Mouse (Mus musculus): Measurements from ENCODE around the gene Ica1. TPM values are rescaled to one million over a fixed set of nuclear protein-coding genes. Genes with fewer than 3 reads are reported as not detected.

The Ica1 gene
- total RNA-seq (2021), result 10 to 100 TPM; 54.6 to 57.9 TPM
- long read RNA-seq, transcript Ica1-201 (14 exons, 2,075 nt), result major isoform, 33 of 47 reads
- long read RNA-seq, partial matches to known transcripts, result 3 of 47 reads
- long read RNA-seq, other reads (novel, unspliced or antisense), result 11 of 47 reads

DNA sequence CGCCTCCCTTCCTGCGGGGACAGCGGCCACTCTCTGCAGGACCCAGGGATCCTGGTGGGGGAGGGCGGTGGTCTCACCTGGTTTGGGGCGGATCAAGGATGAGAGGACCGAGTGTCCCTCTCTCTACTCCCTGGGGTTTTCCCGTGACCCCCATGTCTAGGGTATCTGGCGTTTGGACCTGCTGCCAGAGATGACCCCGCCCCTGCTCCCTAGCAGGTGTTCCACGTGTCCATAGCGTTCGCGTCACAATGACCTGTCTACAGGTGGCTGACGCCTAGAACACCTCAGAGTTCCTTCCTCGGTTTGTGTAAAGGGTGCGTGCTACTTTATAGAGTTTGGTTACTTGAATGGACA is at the start of gene Ica1:
TSS of gene Ica1 (minus strand) at position 193 of the 354 bp plus-strand sequence.
- DNase-seq (ENCODE audit: low spot score in 2 of 2), result no peak

DNA sequence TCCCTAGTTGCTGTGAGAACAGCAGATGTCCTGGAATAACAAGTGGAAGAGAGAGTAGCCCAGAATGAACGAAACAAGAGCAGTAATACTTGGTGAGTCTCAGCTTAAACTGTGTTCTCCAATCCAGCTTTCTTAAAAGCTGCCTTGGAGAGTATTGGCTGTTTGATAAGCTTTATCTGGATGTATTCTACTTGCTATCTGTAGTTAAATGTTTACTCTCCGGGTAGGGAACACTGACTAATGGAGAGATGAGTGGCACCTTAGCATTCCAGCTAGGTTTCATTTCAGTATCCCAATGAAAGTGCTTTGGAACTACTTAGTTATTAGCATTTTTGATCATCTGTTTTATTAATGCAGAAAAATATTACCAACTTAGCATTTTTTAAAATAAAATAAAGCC is 41.6 kb upstream of the Ica1 start:
- DNase-seq (ENCODE audit: low spot score in 2 of 2), result no peak

DNA sequence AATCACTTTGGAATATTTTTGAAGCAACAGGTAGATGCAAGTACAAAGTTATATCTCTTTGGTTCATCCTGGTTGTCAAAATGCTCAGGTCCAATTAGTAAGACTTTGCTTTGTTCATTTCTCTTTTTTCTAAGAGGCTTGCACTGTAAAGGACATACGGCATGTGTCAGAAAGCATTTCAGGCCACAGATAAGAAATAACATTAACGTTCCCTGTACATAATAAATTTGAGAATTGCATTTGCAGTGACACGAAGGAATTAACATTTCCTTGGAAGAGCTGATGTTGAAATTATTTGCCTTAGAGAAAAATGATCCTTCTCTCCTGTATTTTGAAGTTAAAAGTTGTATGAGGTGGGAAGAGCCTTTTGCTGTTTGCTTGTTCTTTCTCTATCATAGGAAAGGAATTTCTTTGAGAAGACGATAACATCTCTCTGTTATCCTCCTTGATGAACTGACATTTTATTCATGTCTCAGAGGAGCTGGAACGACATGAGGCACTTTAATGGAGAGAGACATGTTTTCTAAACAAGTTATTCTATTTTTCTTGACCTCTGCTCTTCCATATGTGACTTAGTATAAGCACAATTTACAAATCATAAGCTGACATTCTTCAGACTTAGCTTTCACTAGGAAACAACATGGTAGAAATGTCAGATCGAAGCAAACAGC is 36.2 kb upstream of the Ica1 start:
- DNase-seq (ENCODE audit: low spot score in 2 of 2), result no peak

GRCm38 (mm10) chr6:8802561-8803150 is 24.4 kb upstream of the Ica1 start:
- no peak for DNase-seq (ENCODE audit: low spot score in 2 of 2)

GRCm38 (mm10) chr6:8792385-8792784 is 14.1 kb upstream of the Ica1 start:
- no peak for DNase-seq (ENCODE audit: low spot score in 2 of 2)

DNA sequence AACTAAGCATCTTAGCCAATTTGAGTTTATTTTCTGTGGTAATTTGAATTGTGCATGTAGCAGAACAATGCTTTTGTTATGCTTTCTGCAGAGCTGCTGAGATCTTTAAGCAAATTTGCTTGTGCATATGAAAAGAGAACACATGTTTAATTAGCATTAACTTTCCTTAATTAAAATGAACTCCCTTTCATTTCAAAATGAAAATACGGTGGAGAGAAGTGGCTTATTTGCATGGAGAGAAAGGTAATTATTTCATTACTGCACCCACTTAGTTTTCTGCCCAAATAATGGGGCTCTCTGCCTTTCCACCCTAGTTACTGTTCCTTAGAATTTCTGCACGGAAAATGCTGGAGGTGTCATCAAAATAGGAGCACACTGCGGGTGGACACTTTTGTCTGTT is 13.5 kb upstream of the Ica1 start:
- DNase-seq (ENCODE audit: low spot score in 2 of 2), result no peak

GRCm38 (mm10) chr6:8780618-8781017 is 2.3 kb upstream of the Ica1 start:
- no peak for DNase-seq (ENCODE audit: low spot score in 2 of 2)

DNA sequence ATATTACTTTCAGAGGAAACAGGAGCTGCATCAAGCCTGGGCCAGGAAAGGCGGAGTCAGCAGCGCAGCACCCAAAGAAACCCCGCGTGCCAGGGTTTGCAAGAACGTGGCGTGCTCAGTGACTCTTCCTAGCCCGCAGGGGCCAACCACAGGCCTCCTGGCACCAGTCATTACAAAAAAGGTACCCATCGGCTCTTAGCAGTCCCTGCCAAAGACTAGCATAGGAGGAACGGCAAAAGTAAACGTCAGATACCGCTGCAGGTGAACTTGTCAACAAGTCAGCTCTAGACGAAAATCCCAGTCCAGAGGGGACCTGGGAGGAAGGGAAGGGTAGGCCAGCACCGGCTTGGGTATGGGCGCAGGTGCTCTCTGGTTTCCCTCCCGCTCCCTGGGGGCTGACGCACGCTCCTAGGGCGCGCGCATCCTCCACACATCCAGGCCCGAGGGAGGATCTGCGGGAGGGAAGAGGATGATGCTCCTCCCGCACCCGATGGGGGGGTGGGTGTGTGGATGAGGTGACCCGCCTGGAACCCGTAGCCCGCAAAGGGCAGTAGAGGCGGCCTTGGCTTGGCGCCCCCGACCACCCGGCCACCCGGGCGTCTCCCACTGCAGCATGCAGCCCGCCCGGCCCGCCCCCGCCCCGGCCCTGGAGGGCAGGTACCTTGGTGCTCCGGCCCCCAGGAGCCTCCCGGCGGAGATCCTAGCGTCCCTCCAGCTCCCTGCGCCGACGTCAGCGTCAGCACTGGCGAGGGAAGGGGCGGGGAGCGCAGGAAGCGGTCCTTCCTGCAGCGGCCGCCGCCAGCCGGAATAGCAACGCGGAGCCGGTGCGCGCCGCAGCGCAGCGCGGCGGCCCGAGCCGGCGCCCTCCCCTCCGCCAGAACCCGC is 635 bp downstream of the Ica1 start:
- peak; percentile 78 to 81 for DNase-seq (ENCODE audit: low spot score in 2 of 2)

DNA sequence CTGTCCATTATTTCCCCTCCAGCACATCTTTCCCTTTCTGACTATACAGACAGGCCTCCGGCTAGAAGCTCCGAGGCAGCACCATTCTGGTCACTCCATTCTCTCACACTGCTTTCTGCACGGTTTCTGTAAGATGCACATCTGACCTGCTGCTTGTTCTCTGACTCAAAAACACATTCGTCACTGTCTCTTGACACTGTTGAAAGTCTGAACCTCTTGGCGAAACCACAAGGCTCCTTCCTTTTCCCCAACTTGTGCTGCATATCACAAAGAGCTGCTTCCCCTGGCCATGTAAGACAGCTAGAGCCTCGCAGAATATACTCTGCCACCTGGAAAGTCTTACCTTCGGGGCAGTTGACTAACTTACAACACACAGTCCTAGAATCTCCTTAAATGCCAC is 6.7 kb downstream of the Ica1 start:
- peak in 1 of 2 experiments; percentile 0 for DNase-seq (ENCODE audit: low spot score in 2 of 2)

- DNase-seq (ENCODE audit: low spot score in 2 of 2), result no peak
Observed at GRCm38 (mm10) chr6:8770341-8770740, 7.9 kb downstream of the Ica1 start.

GRCm38 (mm10) chr6:8769803-8770202 is 8.5 kb downstream of the Ica1 start:
- DNase-seq (ENCODE audit: low spot score in 2 of 2), result no peak

DNA sequence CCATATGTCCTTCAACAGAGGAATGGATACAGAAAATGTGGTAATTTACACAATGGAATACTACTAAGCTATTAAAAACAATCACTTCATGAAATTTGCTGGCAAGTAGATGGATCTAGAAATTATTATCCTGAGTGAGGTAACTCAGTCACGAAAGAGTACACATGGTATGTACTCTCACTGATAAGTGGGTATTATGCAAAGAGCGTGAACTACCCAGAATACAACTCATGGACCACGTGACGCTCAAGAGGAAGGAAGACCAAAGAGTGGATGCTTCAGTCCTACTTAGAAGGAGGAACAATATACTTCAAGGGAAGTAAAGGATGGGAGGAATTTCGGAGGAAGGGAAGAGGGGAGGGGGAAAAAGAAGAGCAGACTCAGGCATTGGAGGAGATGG is 11.6 kb downstream of the Ica1 start:
- no peak for DNase-seq (ENCODE audit: low spot score in 2 of 2)

DNA sequence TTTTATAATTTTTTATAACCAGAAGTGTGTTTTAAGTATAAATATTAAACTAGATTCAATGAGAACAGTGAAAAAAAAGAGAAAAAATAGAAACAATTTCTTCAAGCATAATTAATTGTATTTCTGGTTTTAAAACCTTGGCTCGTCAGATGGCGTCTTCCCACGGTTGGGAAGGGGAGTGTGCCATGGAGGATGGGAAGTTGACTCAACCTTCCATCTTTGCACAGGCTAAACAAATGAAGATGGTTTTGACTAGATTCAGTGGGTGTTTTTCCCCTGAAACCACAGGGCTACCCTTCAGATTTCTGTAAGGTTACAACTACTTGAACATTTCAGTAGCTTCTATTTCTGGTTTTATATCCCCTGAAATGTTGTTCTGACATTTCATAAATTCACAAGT is 12.5 kb downstream of the Ica1 start:
- DNase-seq (ENCODE audit: low spot score in 2 of 2), result peak; percentile 31 to 53

- no peak for DNase-seq (ENCODE audit: low spot score in 2 of 2)
Observed at GRCm38 (mm10) chr6:8765064-8765463, 13.2 kb downstream of the Ica1 start.

GRCm38 (mm10) chr6:8760708-8761294 is 17.5 kb downstream of the Ica1 start:
- DNase-seq (ENCODE audit: low spot score in 2 of 2), result no peak

GRCm38 (mm10) chr6:8759901-8760300 is 18.4 kb downstream of the Ica1 start:
- no peak for DNase-seq (ENCODE audit: low spot score in 2 of 2)

- DNase-seq (ENCODE audit: low spot score in 2 of 2), result no peak
Observed at GRCm38 (mm10) chr6:8755760-8756276, 22.5 kb downstream of the Ica1 start.

GRCm38 (mm10) chr6:8754486-8754885 is 23.8 kb downstream of the Ica1 start:
- DNase-seq (ENCODE audit: low spot score in 2 of 2), result no peak

GRCm38 (mm10) chr6:8753723-8754036 is 24.6 kb downstream of the Ica1 start:
- no peak for DNase-seq (ENCODE audit: low spot score in 2 of 2)

DNA sequence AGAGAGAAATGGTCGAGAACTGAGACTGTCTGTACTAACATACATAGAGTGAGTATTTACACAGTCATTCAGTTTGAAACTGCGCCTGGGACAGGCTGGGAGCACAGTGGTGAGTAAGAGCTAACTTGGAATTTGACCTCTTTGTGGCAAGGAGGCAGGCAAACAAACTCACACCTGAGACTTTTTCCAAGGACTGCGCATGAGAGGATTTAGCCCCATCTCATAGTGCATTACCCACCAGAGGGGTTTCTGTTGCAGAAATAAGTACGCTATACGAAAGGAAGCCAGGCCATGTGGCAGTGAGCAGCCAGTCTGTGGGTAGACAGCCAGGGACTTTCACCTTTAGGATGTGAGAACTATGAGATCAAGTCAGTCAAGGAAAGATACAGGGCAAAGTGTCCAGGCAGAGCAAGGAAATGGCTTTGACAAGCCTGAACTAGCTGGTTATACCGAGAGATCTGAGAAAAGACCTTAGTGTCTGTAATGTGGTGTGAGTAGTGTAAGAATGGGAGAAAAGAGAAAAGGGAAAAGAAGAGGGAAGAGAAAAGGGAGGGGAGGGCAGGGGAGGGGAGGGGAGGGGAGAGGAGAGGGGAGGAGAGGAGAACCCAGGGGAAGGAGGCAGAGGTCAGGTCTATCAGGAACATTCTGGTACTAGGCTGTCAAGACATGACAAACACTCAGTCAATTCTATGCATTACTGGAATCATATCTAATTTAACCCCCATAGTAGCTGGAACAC is 25.1 kb downstream of the Ica1 start:
- no peak for DNase-seq (ENCODE audit: low spot score in 2 of 2)

DNA sequence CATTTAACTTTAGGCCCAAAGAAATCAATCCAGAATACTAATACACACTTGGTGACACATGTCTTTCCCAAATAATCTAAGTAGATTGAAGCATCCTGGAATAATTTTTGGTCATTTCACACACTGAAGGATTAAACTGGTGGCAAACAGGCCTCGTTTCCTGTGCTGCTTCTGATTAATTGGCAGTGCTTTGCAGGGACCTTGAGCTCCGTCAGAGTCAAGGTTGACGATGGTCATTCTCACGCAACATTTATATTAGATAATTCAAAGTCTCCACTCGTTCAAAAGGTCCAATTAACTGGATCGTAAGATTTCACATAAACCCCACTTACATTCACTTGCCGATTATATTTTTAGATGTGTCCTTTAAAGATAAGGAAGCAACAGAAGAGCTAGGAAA is 33.4 kb downstream of the Ica1 start:
- no peak for DNase-seq (ENCODE audit: low spot score in 2 of 2)

Measured in layer of hippocampus, adult 18-20 months (tissue).